Mouse (Mus musculus): ENCODE results near the gene Lrr1. TPM values are rescaled to one million over a fixed set of nuclear protein-coding genes. Genes with fewer than 3 reads are reported as not detected.
A peak's percentile ranks its signal among the peaks of the same experiment; 100 is the strongest.

Gene Lrr1
- total and polyA plus RNA-seq, 3 experiments: 14.1 to 23.1 TPM; not detected in 1

DNA sequence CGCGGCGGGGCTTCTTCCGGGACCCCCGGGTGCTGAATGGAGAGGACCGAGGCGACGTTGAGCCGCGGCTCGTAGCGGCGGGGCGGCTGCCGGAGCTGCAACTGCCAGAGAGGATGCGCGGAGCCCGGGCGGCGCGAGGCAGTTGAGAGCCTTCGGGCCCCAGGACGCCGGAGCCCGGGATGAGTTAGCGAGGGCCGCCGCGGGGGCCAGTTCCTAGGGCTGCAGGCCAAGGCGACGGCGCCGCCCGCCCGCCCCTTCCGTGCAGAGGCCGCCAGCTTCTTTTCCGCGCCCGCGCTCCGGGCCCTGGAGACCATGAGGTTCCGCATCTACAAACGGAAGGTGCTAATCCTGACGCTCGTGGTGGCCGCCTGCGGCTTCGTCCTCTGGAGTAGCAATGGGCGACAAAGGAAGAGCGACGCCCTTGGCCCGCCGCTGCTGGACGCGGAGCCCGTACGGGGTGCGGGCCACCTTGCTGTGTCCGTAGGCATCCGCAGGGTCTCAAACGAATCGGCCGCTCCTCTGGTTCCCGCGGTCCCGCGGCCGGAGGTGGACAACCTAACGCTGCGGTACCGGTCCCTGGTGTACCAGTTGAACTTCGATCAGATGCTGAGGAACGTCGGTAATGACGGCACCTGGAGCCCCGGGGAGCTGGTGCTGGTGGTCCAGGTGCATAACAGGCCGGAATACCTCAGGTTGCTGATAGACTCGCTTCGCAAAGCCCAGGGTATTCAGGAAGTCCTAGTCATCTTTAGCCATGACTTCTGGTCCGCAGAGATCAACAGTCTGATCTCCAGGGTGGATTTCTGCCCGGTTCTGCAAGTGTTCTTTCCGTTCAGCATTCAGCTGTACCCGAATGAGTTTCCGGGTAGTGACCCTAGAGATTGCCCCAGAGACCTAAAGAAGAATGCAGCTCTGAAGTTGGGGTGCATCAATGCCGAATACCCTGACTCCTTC, 16.0 kb downstream of the Lrr1 start (continued):
- peak; percentile 47; the same call in 1 of the 2 replicates for TF ChIP-seq UBTF (IDR thresholded peaks at IDR 0.05; ENCODE audit: borderline replicate concordance, insufficient read depth, low read depth, low read length)
- TF ChIP-seq ELF1 (IDR thresholded peaks at IDR 0.05; ENCODE audit: low read depth, low read length): no peak
- TF ChIP-seq ZC3H11A (IDR thresholded peaks at IDR 0.05; ENCODE audit: low read depth, low read length): no peak
- no peak for TF ChIP-seq POLR2AphosphoS5 (IDR thresholded peaks at IDR 0.05; ENCODE audit: borderline replicate concordance, low read depth, low read length)
- no peak for TF ChIP-seq MYB (IDR thresholded peaks at IDR 0.05; ENCODE audit: low read depth, low read length)
- TF ChIP-seq MAZ (IDR thresholded peaks at IDR 0.05; ENCODE audit: low read depth, low read length): peak; percentile 43; the same call in 1 of the 2 replicates
- no peak for TF ChIP-seq NRF1 (IDR thresholded peaks at IDR 0.05; ENCODE audit: insufficient read depth, low read depth, low read length, poor library complexity, severe bottlenecking)
- no peak for TF ChIP-seq BHLHE40 (IDR thresholded peaks at IDR 0.05; ENCODE audit: borderline replicate concordance, low read depth, low read length)
- TF ChIP-seq TAL1 (IDR thresholded peaks at IDR 0.05; ENCODE audit: low read length): no peak
- no peak for TF ChIP-seq POLR2A (IDR thresholded peaks at IDR 0.05; ENCODE audit: control insufficient read depth in 1 of 2, insufficient read depth in 1 of 2, low read depth in 1 of 2, low read length in 2 of 2, poor library complexity in 1 of 2)
- no peak for TF ChIP-seq CHD2 (IDR thresholded peaks at IDR 0.05; ENCODE audit: low read length)
- peak; percentile 34 for TF ChIP-seq MXI1 (IDR thresholded peaks at IDR 0.05; ENCODE audit: low read depth, low read length)
- no peak for TF ChIP-seq ZKSCAN1 (IDR thresholded peaks at IDR 0.05; ENCODE audit: low read depth, low read length)
- TF ChIP-seq MAFK (IDR thresholded peaks at IDR 0.05; ENCODE audit: borderline replicate concordance, low read depth, low read length): no peak
- TF ChIP-seq SIN3A (IDR thresholded peaks at IDR 0.05; ENCODE audit: low read length): no peak
- peak; percentile 63 for TF ChIP-seq CHD1 (IDR thresholded peaks at IDR 0.05; ENCODE audit: low read depth, low read length)
- TF ChIP-seq ETS1 (IDR thresholded peaks at IDR 0.05; ENCODE audit: low read depth, low read length): no peak
- no peak for TF ChIP-seq GATA1 (IDR thresholded peaks at IDR 0.05; ENCODE audit: low read depth, low read length)
- no peak for TF ChIP-seq EP300 (IDR thresholded peaks at IDR 0.05; ENCODE audit: low read depth in 1 of 2, low read length in 2 of 2)
- TF ChIP-seq ZMIZ1 (IDR thresholded peaks at IDR 0.05; ENCODE audit: low read depth, low read length): no peak
- 0 out of 2 replicates have a peak, but pooled peaks have one; percentile 46 for TF ChIP-seq MYC (IDR thresholded peaks at IDR 0.05; ENCODE audit: low read depth, low read length)
- TF ChIP-seq NELFE (IDR thresholded peaks at IDR 0.05; ENCODE audit: low read depth, low read length): no peak
- TF ChIP-seq USF1 (IDR thresholded peaks at IDR 0.05; ENCODE audit: low read depth, low read length): no peak
